Mouse (Mus musculus): ENCODE results near the gene Asic2. TPM values are rescaled to one million over a fixed set of nuclear protein-coding genes. Genes with fewer than 3 reads are reported as not detected.

The Asic2 gene
- polyA plus RNA-seq, 1 experiment = 0.75 TPM

DNA sequence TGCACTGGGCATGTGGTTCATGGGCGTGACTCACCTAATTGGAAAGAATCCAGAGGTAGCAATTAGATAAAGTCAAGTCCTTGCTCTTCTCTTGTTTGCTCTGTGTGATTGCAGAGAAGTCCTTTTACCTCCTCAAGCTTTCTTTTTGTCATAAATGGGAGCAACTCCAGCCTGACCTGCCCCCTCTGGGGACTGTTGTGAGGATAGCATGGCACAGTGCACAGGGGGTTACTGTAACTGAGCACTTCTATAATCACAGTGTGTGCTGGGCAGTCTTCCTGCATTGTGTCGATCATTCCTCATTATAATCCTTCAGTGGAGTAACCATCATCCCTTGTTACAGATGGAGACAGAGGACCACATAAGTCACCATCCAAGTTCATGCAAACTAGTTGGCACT lies 732.2 kb downstream of the Asic2 start:
- TF ChIP-seq CTCF (conservative IDR thresholded peaks at IDR 0.05; ENCODE audit: insufficient read depth, insufficient read length, low read depth, low read length) = no peak
- no peak for TF ChIP-seq POLR2A (IDR thresholded peaks at IDR 0.05; ENCODE audit: low read depth, low read length)
- Histone ChIP-seq H3K27ac (ENCODE audit: insufficient read depth, low read depth, low read length) (no peak overlapping the region), H3K4me1 (ENCODE audit: control insufficient read depth, insufficient read depth, low read length) (no peaks in the 10 kb centered on the region), H3K36me3 (ENCODE audit: control insufficient read depth, insufficient read depth, low read length) (no peaks in the 10 kb centered on the region), H3K4me3 (ENCODE audit: insufficient read depth, low read depth, low read length) (no peak overlapping the region), H3K27me3 (replicated peaks; ENCODE audit: control insufficient read depth, insufficient read depth, low read length) (no peaks in the 10 kb centered on the region)
- WGBS = 85% methylated on average over 2 of the region's 2 CpGs
- no peak for DNase-seq

DNA sequence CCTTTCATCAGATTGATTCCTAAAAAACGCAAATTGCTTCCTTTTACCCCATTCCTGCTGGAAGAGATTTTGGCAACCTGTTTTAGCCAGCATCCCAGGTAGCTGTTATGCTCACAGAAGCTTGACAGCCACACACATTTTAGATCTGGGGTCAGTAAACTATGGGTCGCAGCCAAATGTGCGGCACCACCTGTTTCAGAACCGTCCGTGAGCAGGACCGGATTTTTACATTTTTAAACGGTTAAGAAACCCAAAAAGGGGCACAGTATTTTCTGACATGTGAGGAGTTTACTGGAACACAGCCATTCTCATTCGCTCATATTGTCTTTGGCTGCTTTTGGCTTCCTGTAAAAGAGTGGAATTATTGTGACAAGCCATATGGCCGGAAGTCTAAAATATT lies 744.9 kb downstream of the Asic2 start:
- no peak for TF ChIP-seq CTCF (conservative IDR thresholded peaks at IDR 0.05; ENCODE audit: insufficient read depth, insufficient read length, low read depth, low read length)
- no peak for TF ChIP-seq POLR2A (IDR thresholded peaks at IDR 0.05; ENCODE audit: low read depth, low read length)
- Histone ChIP-seq H3K27ac (ENCODE audit: insufficient read depth, low read depth, low read length) (no peak overlapping the region), H3K4me1 (ENCODE audit: control insufficient read depth, insufficient read depth, low read length) (no peaks in the 10 kb centered on the region), H3K27me3 (replicated peaks; ENCODE audit: control insufficient read depth, insufficient read depth, low read length) (no peaks in the 10 kb centered on the region), H3K4me3 (ENCODE audit: insufficient read depth, low read depth, low read length) (no peak overlapping the region), H3K36me3 (ENCODE audit: control insufficient read depth, insufficient read depth, low read length) (no peaks in the 10 kb centered on the region)
- 62% methylated on average over 9 of the region's 9 CpGs for WGBS
- no peak for DNase-seq

DNA sequence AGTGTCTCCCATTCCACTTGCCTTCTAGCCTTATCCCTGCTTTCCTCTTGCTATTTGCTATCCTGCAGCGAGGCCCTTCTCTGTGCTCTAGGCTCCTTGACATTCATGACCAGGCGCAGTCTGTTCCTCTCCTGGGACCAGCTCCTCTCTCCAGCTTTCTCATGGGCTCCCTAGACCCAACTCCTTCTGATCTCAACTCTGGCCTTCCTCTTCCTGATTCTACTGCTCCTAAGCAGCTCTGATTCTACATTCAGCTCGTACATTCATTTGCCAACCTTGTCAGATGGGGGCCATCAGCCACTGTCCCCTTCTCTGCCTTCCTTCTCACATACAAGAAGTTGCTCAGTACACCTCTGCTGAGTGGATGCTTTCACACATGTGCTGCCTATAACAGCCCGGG lies 747.5 kb downstream of the Asic2 start:
- H3K4me1 ChIP-seq (ENCODE audit: control insufficient read depth, insufficient read depth, low read length) = no peaks in the 10 kb centered on the region
- WGBS = 86% methylated on average over 4 of the region's 4 CpGs
- TF ChIP-seq CTCF (conservative IDR thresholded peaks at IDR 0.05; ENCODE audit: insufficient read depth, insufficient read length, low read depth, low read length) (no peak), POLR2A (IDR thresholded peaks at IDR 0.05; ENCODE audit: low read depth, low read length) (no peak)
- no peak overlapping the region for H3K27ac ChIP-seq (ENCODE audit: insufficient read depth, low read depth, low read length)
- no peaks in the 10 kb centered on the region for H3K27me3 ChIP-seq (replicated peaks; ENCODE audit: control insufficient read depth, insufficient read depth, low read length)
- DNase-seq = no peak
- no peak overlapping the region for H3K4me3 ChIP-seq (ENCODE audit: insufficient read depth, low read depth, low read length)
- no peaks in the 10 kb centered on the region for H3K36me3 ChIP-seq (ENCODE audit: control insufficient read depth, insufficient read depth, low read length)

DNA sequence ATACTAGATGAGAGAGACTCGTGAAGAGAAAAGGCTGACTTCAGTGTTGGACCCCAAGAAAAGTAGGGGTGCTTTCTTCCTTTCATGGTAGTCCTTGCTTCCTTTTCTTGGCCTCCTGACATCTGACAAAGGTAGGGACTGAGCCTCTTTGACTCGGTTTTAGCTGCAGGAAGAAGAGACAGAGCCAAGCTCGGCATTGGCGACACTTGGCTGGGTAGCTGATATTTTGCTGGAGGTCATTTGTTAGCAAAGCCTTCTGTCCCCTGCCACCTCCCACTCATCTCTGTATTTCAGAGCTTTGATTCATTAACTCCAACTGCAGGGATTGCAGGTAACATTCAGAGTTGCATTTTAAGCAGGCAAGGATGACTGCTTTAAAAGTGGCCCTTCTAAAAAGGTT lies 762.8 kb downstream of the Asic2 start:
- no peaks in the 10 kb centered on the region for H3K27me3 ChIP-seq (replicated peaks; ENCODE audit: control insufficient read depth, insufficient read depth, low read length)
- WGBS = 35% methylated on average over 4 of the region's 4 CpGs

DNA sequence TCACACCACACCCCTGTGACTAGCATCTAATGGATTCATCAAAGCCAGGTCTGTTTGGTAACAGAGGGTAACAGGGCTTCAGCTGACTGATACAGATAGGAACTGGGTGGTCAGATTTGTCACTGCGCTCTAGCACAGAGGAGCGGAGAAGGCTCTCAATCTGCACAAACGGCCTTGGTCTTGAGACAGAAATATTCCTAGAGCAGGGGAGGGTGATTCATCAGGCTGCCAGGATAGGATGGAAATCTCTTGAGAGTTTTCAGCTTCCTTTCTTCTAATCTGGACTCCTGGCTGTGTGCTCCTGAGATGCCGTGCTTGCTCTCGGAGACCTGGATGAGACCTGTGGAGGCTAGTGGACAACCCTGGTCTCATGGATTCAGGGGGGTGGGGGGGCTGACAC lies 765.7 kb downstream of the Asic2 start:
- Histone ChIP-seq H3K27ac (ENCODE audit: insufficient read depth, low read depth, low read length) (no peak overlapping the region), H3K4me3 (ENCODE audit: insufficient read depth, low read depth, low read length) (no peak overlapping the region), H3K36me3 (ENCODE audit: control insufficient read depth, insufficient read depth, low read length) (no peaks in the 10 kb centered on the region), H3K27me3 (replicated peaks; ENCODE audit: control insufficient read depth, insufficient read depth, low read length) (no peaks in the 10 kb centered on the region), H3K4me1 (ENCODE audit: control insufficient read depth, insufficient read depth, low read length) (no peaks in the 10 kb centered on the region)
- DNase-seq = no peak
- no peak for TF ChIP-seq CTCF (conservative IDR thresholded peaks at IDR 0.05; ENCODE audit: insufficient read depth, insufficient read length, low read depth, low read length)
- TF ChIP-seq POLR2A (IDR thresholded peaks at IDR 0.05; ENCODE audit: low read depth, low read length) = no peak
- WGBS = 72% methylated on average over 5 of the region's 5 CpGs

More for the DNA sequence above, 762.8 kb downstream of the Asic2 start:
- Histone ChIP-seq H3K36me3 (ENCODE audit: control insufficient read depth, insufficient read depth, low read length) (no peaks in the 10 kb centered on the region), H3K4me3 (ENCODE audit: insufficient read depth, low read depth, low read length) (no peak overlapping the region), H3K27ac (ENCODE audit: insufficient read depth, low read depth, low read length) (no peak overlapping the region), H3K4me1 (ENCODE audit: control insufficient read depth, insufficient read depth, low read length) (no peaks in the 10 kb centered on the region)
- DNase-seq = no peak
- TF ChIP-seq CTCF (conservative IDR thresholded peaks at IDR 0.05; ENCODE audit: insufficient read depth, insufficient read length, low read depth, low read length) (no peak), POLR2A (IDR thresholded peaks at IDR 0.05; ENCODE audit: low read depth, low read length) (no peak)

DNA sequence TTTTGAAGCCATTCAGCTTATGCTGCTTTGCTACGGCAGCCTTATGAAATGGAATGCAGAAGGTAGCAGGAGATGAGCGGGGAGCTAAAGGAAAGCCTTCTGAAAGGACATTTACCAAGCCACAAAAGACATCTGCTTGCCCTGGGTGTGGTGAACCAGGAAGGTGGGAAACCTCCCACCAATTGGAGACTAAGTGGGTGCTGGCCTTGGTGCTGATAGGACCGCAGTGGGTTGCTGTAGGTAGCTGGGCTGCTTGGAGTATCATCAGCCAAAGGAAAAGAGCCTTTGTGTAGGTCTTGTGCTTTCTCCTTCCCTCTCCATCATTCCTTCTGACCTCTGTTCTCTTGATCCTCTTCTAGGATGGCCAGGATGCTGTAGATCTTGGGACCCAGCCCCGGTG lies 774.4 kb downstream of the Asic2 start:
- Histone ChIP-seq H3K4me3 (ENCODE audit: insufficient read depth, low read depth, low read length) (no peak overlapping the region), H3K27ac (ENCODE audit: insufficient read depth, low read depth, low read length) (no peak overlapping the region), H3K36me3 (ENCODE audit: control insufficient read depth, insufficient read depth, low read length) (no peaks in the 10 kb centered on the region), H3K27me3 (replicated peaks; ENCODE audit: control insufficient read depth, insufficient read depth, low read length) (no peaks in the 10 kb centered on the region), H3K4me1 (ENCODE audit: control insufficient read depth, insufficient read depth, low read length) (no peaks in the 10 kb centered on the region)
- TF ChIP-seq CTCF (conservative IDR thresholded peaks at IDR 0.05; ENCODE audit: insufficient read depth, insufficient read length, low read depth, low read length) = no peak
- TF ChIP-seq POLR2A (IDR thresholded peaks at IDR 0.05; ENCODE audit: low read depth, low read length) = no peak
- 34% methylated on average over 4 of the region's 4 CpGs for WGBS
- DNase-seq = no peak

DNA sequence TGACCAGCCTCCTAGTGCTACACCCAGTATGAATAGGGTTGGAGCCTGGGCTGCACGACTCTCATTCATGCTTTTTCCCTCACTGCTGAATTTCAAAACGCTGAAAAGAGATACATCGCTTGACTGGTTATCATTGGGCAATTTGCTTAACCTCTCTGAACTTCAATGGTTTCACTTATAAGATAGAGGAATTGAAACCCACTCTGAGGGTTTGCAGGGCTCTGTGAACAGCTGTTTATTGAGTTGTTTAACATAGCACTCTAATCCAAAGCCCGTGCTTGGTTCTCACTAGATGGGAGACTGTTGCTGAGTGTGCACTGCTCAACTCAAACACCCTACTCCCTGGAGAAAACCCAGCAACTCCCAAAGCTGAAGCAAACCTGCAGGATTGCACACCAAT lies 776.1 kb downstream of the Asic2 start:
- Histone ChIP-seq H3K4me1 (ENCODE audit: control insufficient read depth, insufficient read depth, low read length) (no peaks in the 10 kb centered on the region), H3K27me3 (replicated peaks; ENCODE audit: control insufficient read depth, insufficient read depth, low read length) (no peaks in the 10 kb centered on the region), H3K4me3 (ENCODE audit: insufficient read depth, low read depth, low read length) (no peak overlapping the region), H3K36me3 (ENCODE audit: control insufficient read depth, insufficient read depth, low read length) (no peaks in the 10 kb centered on the region), H3K27ac (ENCODE audit: insufficient read depth, low read depth, low read length) (no peak overlapping the region)
- DNase-seq = no peak
- TF ChIP-seq CTCF (conservative IDR thresholded peaks at IDR 0.05; ENCODE audit: insufficient read depth, insufficient read length, low read depth, low read length) = no peak
- WGBS = 82% methylated on average over 4 of the region's 4 CpGs

DNA sequence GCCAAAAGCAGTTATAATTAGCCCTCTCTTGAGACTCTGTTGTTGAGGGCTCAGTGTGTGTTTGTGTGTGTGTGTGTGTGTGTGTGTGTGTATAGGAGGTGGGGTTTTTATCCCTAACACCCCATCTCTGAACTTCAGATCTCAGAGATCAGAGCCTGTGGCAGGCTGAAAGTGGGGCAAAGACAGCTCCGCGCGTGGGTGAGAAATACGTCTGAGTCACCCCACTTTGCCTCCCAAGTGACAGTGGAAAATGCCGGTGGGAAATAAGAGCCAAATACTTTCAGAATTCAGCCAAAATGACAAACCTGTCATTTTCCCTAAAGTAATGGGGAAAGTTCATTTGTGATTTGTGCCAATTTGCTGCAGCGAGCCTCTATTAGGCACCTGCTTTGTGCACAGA lies 779.2 kb downstream of the Asic2 start:
- WGBS = 91% methylated on average over 6 of the region's 6 CpGs
- H3K27me3 ChIP-seq (replicated peaks; ENCODE audit: control insufficient read depth, insufficient read depth, low read length) = no peaks in the 10 kb centered on the region
- H3K36me3 ChIP-seq (ENCODE audit: control insufficient read depth, insufficient read depth, low read length) = no peaks in the 10 kb centered on the region
- H3K4me1 ChIP-seq (ENCODE audit: control insufficient read depth, insufficient read depth, low read length) = no peaks in the 10 kb centered on the region
- DNase-seq = no peak
- H3K4me3 ChIP-seq (ENCODE audit: insufficient read depth, low read depth, low read length) = no peak overlapping the region
- TF ChIP-seq CTCF (conservative IDR thresholded peaks at IDR 0.05; ENCODE audit: insufficient read depth, insufficient read length, low read depth, low read length) = no peak
- no peak for TF ChIP-seq POLR2A (IDR thresholded peaks at IDR 0.05; ENCODE audit: low read depth, low read length)
- H3K27ac ChIP-seq (ENCODE audit: insufficient read depth, low read depth, low read length) = no peak overlapping the region
